Mouse (Mus musculus): ENCODE measurements around the gene Slc5a3. TPM values are rescaled to one million over a fixed set of nuclear protein-coding genes. Genes with fewer than 3 reads are reported as not detected.

Gene Slc5a3
- polyA plus RNA-seq, 1 experiment from 2014 or later, result 12.1 TPM

DNA sequence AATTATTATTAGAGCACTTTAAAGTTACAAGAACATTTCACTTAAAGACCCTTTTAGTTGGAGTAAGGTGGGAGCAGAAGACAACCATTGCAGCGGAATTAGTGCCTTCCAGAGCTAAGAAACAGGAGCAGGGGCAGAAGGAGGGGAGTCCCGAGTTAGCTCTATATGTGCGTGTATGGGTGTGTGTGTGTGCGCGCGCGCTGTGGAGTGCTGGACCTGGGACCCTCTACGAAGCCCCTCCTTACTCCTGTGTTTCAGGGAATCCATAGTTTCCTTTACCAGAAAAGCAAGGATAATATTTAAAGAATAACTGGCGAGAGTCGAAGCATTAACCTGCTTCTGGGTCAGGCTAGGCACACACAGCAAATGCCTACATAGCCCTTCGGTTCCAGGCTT lies 668 bp upstream of the Slc5a3 start:
- peaks cover 10% of the 10 kb centered on the region; the same call in 1 of the 2 replicates for H3K9me3 ChIP-seq (ENCODE audit: control insufficient read depth, low read length)
- H3K36me3 ChIP-seq (ENCODE audit: control insufficient read depth, insufficient read depth, low read length), result peaks cover 23% of the 10 kb centered on the region
- H3K4me2 ChIP-seq (ENCODE audit: low read depth, low read length), result peak overlapping the region; percentile 91
- peak overlapping the region; percentile 85 for H3K9ac ChIP-seq (ENCODE audit: low read depth, low read length)
- peak; percentile 48 for ATAC-seq (ENCODE audit: low read depth)
- H3K4me3 ChIP-seq (ENCODE audit: low read depth, low read length), result peak overlapping the region; percentile 93
- peak overlapping the region; percentile 77 for H3K27ac ChIP-seq (replicated peaks; ENCODE audit: low read depth, low read length)
- peaks cover 15% of the 10 kb centered on the region for H3K4me1 ChIP-seq (ENCODE audit: control insufficient read depth, insufficient read depth, low read length)
- DNase-seq (ENCODE audit: low spot score), result no peak
- WGBS, result 2% methylated on average over 11 of the region's 11 CpGs
- H3K27me3 ChIP-seq (replicated peaks; ENCODE audit: control insufficient read depth, insufficient read depth, low read length), result no peaks in the 10 kb centered on the region

DNA sequence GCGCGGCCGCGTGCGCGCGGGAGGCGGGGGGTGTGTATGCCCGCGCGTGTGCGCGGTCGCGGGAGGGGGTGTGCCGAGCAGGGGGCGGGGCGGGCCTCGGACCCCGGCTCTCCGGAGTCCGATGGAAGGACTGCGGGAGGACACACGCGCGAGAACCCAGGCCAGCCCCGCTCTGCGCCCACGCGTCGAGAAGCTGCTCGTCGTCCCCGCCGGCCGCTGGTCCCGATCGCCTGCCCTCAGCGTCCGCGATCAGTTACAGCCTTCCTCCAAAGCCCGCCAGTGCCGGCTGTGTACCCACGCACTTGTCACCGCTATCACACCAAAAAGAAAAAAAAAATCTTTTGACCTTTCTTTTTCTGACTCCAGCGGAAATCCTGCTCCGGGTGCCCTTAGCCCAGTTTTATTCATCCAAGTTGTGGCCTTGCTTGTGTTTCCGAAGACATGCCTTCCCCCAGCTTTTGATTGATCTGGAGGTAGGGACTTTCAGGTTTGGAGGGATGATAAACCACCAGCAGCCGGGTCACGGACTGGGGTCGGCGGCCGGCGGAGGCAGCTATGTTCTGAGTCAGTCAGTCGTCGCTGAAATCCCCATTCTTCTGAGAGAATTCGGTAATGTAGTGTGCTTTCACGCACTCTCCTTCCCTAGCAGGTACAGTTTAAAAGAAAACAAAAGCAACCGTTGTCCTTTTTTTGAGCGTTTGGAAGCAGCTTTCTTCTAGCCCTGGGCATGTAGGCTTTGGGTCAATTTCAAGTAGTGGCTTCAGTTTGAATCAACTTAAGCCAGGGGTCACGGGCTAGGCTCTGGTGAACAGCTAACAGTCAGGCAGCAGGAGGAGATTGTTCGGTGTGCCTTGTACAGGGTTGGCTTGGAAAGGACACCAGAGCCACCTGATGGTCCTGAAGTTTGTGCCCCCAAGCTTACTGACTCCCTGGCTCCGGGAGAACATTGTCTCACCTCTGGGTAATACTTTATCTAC lies 810 bp downstream of the Slc5a3 start:
- peaks cover 38% of the 10 kb centered on the region for H3K36me3 ChIP-seq (ENCODE audit: control insufficient read depth, insufficient read depth, low read length)
- DNase-seq (ENCODE audit: low spot score), result peak; percentile 3
- WGBS, result 2% methylated on average over 41 of the region's 63 CpGs
- peaks cover 15% of the 10 kb centered on the region for H3K4me1 ChIP-seq (ENCODE audit: control insufficient read depth, insufficient read depth, low read length)
- peaks cover 6% of the 10 kb centered on the region; the same call in 1 of the 2 replicates for H3K9me3 ChIP-seq (ENCODE audit: control insufficient read depth, low read length)
- no peak; the same call in 1 of the 2 replicates for ATAC-seq (ENCODE audit: low read depth)
- H3K9ac ChIP-seq (ENCODE audit: low read depth, low read length), result peak overlapping the region; percentile 85
- no peaks in the 10 kb centered on the region for H3K27me3 ChIP-seq (replicated peaks; ENCODE audit: control insufficient read depth, insufficient read depth, low read length)
- H3K27ac ChIP-seq (replicated peaks; ENCODE audit: low read depth, low read length), result peak overlapping the region; percentile 52; the same call in 1 of the 2 replicates
- peak overlapping the region; percentile 93 for H3K4me3 ChIP-seq (ENCODE audit: low read depth, low read length)
- H3K4me2 ChIP-seq (ENCODE audit: low read depth, low read length), result peak overlapping the region; percentile 91

DNA sequence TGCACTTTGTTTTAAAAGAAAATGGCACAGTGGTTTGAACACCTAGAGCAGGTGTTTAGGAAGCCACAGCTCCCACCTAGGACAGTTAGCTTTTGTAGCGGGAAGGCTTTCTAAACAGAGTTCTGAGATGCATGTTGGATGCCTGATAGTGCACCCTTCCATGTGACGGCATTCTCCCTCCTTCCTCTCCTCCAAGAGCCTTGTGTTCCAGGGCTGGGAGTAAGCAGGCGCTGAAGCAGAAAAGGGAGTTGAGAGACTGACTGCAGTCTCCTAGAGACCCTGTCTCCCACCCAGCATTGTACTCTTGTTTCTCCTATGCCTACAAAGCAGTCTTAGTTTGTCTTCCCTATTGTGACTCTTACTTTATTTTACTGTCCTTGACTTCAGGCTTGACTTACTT lies 2.1 kb downstream of the Slc5a3 start:
- Histone ChIP-seq H3K27ac (replicated peaks; ENCODE audit: low read depth, low read length) (no peak overlapping the region), H3K9ac (ENCODE audit: low read depth, low read length) (no peak overlapping the region)
- 76% methylated on average over 3 of the region's 3 CpGs for WGBS

DNA sequence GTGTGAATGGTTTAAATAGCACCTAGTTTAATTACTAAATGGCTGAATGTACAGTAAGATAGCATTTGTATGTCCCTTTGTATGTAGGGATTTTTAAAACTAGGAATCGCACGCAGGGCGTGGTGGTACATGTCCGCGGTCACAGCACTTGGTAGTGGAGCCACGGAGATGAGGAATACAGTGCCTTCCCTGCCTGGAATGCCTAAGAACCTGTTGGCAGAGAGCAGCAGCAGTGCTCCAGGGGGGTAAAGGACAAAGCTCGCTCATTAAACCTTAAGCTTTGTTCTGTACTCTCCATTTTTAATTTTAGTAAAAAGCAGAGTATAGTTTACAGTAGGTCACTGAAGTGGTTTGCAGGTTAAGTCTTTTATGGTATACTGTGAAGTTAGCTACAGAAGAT lies 3.5 kb downstream of the Slc5a3 start:
- H3K4me2 ChIP-seq (ENCODE audit: low read depth, low read length), result no peak overlapping the region
- no peak overlapping the region for H3K27ac ChIP-seq (replicated peaks; ENCODE audit: low read depth, low read length)
- H3K9ac ChIP-seq (ENCODE audit: low read depth, low read length), result no peak overlapping the region
- H3K27me3 ChIP-seq (replicated peaks; ENCODE audit: control insufficient read depth, insufficient read depth, low read length), result no peaks in the 10 kb centered on the region
- ATAC-seq (ENCODE audit: low read depth) (no peak), DNase-seq (ENCODE audit: low spot score) (no peak)
- WGBS, result 92% methylated on average over 7 of the region's 7 CpGs
- H3K4me3 ChIP-seq (ENCODE audit: low read depth, low read length), result no peak overlapping the region
- H3K9me3 ChIP-seq (ENCODE audit: control insufficient read depth, low read length), result no peaks in the 10 kb centered on the region
- H3K4me1 ChIP-seq (ENCODE audit: control insufficient read depth, insufficient read depth, low read length), result peaks cover 15% of the 10 kb centered on the region
- H3K36me3 ChIP-seq (ENCODE audit: control insufficient read depth, insufficient read depth, low read length), result peaks cover 56% of the 10 kb centered on the region

More for the DNA sequence above, 2.1 kb downstream of the Slc5a3 start:
- Histone ChIP-seq H3K4me3 (ENCODE audit: low read depth, low read length) (peak overlapping the region; percentile 93), H3K4me1 (ENCODE audit: control insufficient read depth, insufficient read depth, low read length) (peaks cover 15% of the 10 kb centered on the region), H3K4me2 (ENCODE audit: low read depth, low read length) (peak overlapping the region; percentile 91), H3K9me3 (ENCODE audit: control insufficient read depth, low read length) (no peaks in the 10 kb centered on the region), H3K27me3 (replicated peaks; ENCODE audit: control insufficient read depth, insufficient read depth, low read length) (no peaks in the 10 kb centered on the region), H3K36me3 (ENCODE audit: control insufficient read depth, insufficient read depth, low read length) (peaks cover 48% of the 10 kb centered on the region)
- DNase-seq (ENCODE audit: low spot score) (no peak), ATAC-seq (ENCODE audit: low read depth) (no peak)

DNA sequence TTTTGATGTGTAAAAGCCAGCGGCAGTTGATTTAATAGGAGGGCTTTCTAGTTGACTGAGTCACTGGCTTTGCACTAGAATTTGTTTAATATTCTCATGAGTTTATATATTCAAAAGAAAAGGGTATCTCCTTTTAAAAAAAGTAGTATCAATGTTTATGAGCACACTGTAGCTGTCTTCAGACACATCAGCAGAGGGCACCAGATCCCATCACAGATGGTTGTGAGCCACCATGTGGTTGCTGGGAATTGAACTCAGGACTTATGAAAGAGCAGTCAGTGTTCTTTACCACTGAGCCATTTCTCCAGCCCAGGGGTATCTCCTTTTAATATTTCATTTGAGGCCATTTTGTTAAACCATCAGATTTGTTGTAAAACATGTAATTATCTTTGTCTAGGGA lies 4.7 kb downstream of the Slc5a3 start:
- Histone ChIP-seq H3K36me3 (ENCODE audit: control insufficient read depth, insufficient read depth, low read length) (peaks cover 67% of the 10 kb centered on the region), H3K4me1 (ENCODE audit: control insufficient read depth, insufficient read depth, low read length) (peaks cover 15% of the 10 kb centered on the region), H3K4me2 (ENCODE audit: low read depth, low read length) (no peak overlapping the region), H3K9me3 (ENCODE audit: control insufficient read depth, low read length) (no peaks in the 10 kb centered on the region), H3K27me3 (replicated peaks; ENCODE audit: control insufficient read depth, insufficient read depth, low read length) (no peaks in the 10 kb centered on the region), H3K4me3 (ENCODE audit: low read depth, low read length) (no peak overlapping the region), H3K9ac (ENCODE audit: low read depth, low read length) (no peak overlapping the region), H3K27ac (replicated peaks; ENCODE audit: low read depth, low read length) (no peak overlapping the region)
- WGBS, result 82% methylated on average over 1 of the region's 1 CpGs
- ATAC-seq (ENCODE audit: low read depth) (no peak), DNase-seq (ENCODE audit: low spot score) (no peak)

DNA sequence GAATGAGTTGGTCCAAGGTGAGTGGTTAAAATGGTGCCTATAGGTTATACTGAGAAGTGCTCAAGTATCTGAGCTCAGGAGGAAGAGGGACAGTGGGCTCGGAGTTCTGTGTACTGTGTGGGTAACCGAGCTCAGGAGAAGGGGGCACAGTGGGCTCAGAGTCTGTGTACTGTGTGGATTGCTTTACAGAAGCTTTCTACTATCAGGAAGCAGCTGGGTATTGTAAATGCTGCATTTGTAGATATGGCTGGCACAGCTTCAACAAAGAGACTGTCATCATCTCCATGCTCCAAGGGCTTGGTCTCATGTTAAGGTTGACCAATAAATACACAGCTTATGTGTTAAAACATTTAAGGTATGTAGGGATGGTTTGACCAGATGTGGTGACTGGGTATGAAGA lies 6.7 kb downstream of the Slc5a3 start:
- Histone ChIP-seq H3K9ac (ENCODE audit: low read depth, low read length) (no peak overlapping the region), H3K36me3 (ENCODE audit: control insufficient read depth, insufficient read depth, low read length) (peaks cover 81% of the 10 kb centered on the region), H3K4me2 (ENCODE audit: low read depth, low read length) (no peak overlapping the region), H3K4me3 (ENCODE audit: low read depth, low read length) (no peak overlapping the region), H3K27ac (replicated peaks; ENCODE audit: low read depth, low read length) (no peak overlapping the region), H3K9me3 (ENCODE audit: control insufficient read depth, low read length) (no peaks in the 10 kb centered on the region), H3K27me3 (replicated peaks; ENCODE audit: control insufficient read depth, insufficient read depth, low read length) (no peaks in the 10 kb centered on the region), H3K4me1 (ENCODE audit: control insufficient read depth, insufficient read depth, low read length) (0 out of 2 replicates have a peak, but pooled peaks cover 6% of the 10 kb centered on the region)
- no peak for ATAC-seq (ENCODE audit: low read depth)
- no peak for DNase-seq (ENCODE audit: low spot score)
- 86% methylated on average over 2 of the region's 2 CpGs for WGBS

DNA sequence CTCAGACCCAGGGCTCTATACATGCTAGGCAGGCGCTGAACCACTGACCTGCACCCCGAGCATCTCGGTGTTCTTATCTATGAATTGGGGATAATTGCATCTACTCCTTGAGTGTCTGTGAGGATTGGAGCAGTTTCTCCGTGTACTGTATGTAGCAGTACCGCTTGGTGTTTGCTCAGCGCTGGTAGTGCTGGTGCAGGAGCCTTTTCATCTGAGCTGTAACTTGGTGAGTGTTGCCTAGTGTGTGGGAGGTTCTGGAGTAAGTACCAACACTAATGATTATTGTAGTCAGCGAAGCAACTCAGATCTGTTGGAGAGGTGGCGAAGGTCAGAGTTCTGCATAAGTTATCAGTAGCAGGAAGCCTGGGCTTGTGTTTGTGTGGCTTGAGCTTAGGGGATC lies 12.2 kb downstream of the Slc5a3 start:
- Histone ChIP-seq H3K4me3 (ENCODE audit: low read depth, low read length) (no peak overlapping the region), H3K36me3 (ENCODE audit: control insufficient read depth, insufficient read depth, low read length) (peaks cover 51% of the 10 kb centered on the region), H3K27me3 (replicated peaks; ENCODE audit: control insufficient read depth, insufficient read depth, low read length) (no peaks in the 10 kb centered on the region), H3K9ac (ENCODE audit: low read depth, low read length) (no peak overlapping the region), H3K4me2 (ENCODE audit: low read depth, low read length) (no peak overlapping the region), H3K9me3 (ENCODE audit: control insufficient read depth, low read length) (no peaks in the 10 kb centered on the region), H3K4me1 (ENCODE audit: control insufficient read depth, insufficient read depth, low read length) (no peaks in the 10 kb centered on the region), H3K27ac (replicated peaks; ENCODE audit: low read depth, low read length) (no peak overlapping the region)
- WGBS, result 96% methylated on average over 8 of the region's 8 CpGs
- ATAC-seq (ENCODE audit: low read depth), result no peak
- no peak for DNase-seq (ENCODE audit: low spot score)

DNA sequence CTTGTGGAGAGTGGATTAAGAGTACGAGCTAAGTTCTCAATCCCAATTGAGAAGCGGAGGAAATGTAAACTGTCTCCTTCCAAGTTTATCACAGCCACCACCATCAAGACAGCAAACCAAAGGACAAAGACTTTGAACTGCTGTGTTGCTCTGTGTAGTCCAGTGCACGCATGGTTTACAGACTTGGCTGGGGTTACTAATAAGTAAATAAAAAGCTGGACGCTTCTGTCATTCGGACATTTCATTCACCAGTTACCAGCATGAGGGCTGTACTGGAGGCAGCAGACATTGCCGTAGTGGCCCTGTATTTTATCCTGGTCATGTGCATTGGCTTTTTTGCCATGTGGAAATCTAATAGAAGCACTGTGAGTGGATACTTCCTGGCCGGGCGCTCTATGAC lies 18.7 kb downstream of the Slc5a3 start:
- H3K9ac ChIP-seq (ENCODE audit: low read depth, low read length), result no peak overlapping the region
- ATAC-seq (ENCODE audit: low read depth), result no peak
- 97% methylated on average over 8 of the region's 8 CpGs for WGBS
- H3K4me3 ChIP-seq (ENCODE audit: low read depth, low read length), result no peak overlapping the region
- no peak overlapping the region for H3K27ac ChIP-seq (replicated peaks; ENCODE audit: low read depth, low read length)
- DNase-seq (ENCODE audit: low spot score), result no peak
- H3K4me2 ChIP-seq (ENCODE audit: low read depth, low read length), result no peak overlapping the region
- no peaks in the 10 kb centered on the region for H3K9me3 ChIP-seq (ENCODE audit: control insufficient read depth, low read length)
- H3K36me3 ChIP-seq (ENCODE audit: control insufficient read depth, insufficient read depth, low read length), result peaks cover 37% of the 10 kb centered on the region
- no peaks in the 10 kb centered on the region for H3K4me1 ChIP-seq (ENCODE audit: control insufficient read depth, insufficient read depth, low read length)
- no peaks in the 10 kb centered on the region for H3K27me3 ChIP-seq (replicated peaks; ENCODE audit: control insufficient read depth, insufficient read depth, low read length)

Measured in embryonic facial prominence, embryonic 14.5 days (tissue).